Mouse (Mus musculus): ENCODE measurements around the gene Gpx3. TPM values are rescaled to one million over a fixed set of nuclear protein-coding genes. Genes with fewer than 3 reads are reported as not detected.
A peak's percentile ranks its signal among the peaks of the same experiment; 100 is the strongest.

Gpx3 gene
- polyA plus RNA-seq, 1 experiment from 2014 or later, result 144 TPM

DNA sequence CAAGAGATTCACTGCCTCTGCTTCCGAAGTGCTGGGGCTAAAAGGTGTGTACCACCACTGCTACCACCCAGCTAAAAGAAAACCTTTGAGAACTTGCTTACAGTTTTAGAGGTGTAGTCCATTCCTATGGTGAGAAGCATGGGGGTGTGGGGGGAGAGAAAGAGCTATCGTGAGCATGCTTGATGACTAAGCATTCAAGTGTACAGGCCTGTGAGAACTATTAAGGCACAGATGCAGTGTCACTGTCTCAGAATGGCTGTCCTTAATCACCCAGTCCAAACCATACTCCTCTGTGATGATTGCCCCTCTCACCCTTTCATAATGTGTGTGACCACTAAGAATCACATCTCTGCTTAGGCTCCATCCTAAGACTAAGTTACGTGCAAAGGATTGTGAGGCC lies 32.9 kb upstream of the Gpx3 start:
- 80% methylated on average over 3 of the region's 3 CpGs for WGBS
- no peaks in the 10 kb centered on the region for H3K27me3 ChIP-seq (ENCODE audit: insufficient read depth, low read length)

DNA sequence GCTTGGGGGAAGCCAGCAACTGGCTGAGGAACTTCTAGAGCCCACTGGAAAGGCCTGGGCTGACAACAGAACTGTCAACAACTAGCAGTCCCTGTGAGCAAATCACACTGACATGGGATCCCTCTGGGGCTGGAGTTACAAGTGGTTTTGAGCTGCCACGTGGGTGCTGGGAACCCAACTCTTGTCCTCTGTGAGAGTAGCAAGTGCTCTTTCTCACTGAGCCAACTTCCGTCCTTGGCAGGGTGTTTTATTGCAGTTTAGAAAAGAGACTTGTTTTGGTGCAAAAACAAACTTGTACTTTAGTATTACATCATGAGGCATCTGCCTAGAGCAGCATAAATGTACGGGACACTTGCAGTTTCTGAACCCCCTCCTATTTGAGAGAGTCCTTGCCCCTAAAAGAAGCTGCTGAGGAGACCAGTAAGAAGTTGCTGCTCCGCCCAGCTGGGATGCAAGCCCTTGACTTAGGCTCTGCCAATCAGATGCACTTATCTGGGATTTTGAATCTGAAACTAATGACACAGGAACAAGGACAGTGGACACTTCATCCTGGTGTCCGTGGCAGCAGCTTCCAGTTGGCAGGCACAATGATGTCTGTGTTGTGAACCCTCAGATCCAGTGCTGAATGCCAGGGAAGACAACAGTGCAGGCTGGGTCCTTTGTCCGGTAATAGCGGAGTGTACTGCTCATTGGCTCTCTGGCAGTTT lies 30.3 kb upstream of the Gpx3 start:
- DNase-seq, result no peak
- 78% methylated on average over 7 of the region's 7 CpGs for WGBS
- H3K4me1 ChIP-seq (ENCODE audit: insufficient read depth), result 0 out of 2 replicates have a peak, but pooled peaks cover 7% of the 10 kb centered on the region
- no peaks in the 10 kb centered on the region for H3K9me3 ChIP-seq (ENCODE audit: low read depth, low read length)
- H3K9ac ChIP-seq, result no peak overlapping the region
- no peak for TF ChIP-seq CTCF (IDR thresholded peaks at IDR 0.05; ENCODE audit: low read depth)
- H3K27me3 ChIP-seq (ENCODE audit: insufficient read depth, low read length), result no peaks in the 10 kb centered on the region
- H3K36me3 ChIP-seq (ENCODE audit: insufficient read depth), result peaks cover 55% of the 10 kb centered on the region
- ATAC-seq (ENCODE audit: insufficient read depth), result no peak
- H3K4me3 ChIP-seq (ENCODE audit: low read depth, low read length), result no peak overlapping the region
- H3K4me2 ChIP-seq, result no peak overlapping the region
- H3K27ac ChIP-seq (ENCODE audit: low read depth), result no peak overlapping the region

More for the DNA sequence above, 32.9 kb upstream of the Gpx3 start:
- Histone ChIP-seq H3K4me1 (ENCODE audit: insufficient read depth) (0 out of 2 replicates have a peak, but pooled peaks cover 7% of the 10 kb centered on the region), H3K27ac (ENCODE audit: low read depth) (no peak overlapping the region), H3K4me3 (ENCODE audit: low read depth, low read length) (no peak overlapping the region), H3K9me3 (ENCODE audit: low read depth, low read length) (no peaks in the 10 kb centered on the region), H3K36me3 (ENCODE audit: insufficient read depth) (peaks cover 53% of the 10 kb centered on the region), H3K9ac (no peak overlapping the region), H3K4me2 (no peak overlapping the region)
- DNase-seq (no peak), ATAC-seq (ENCODE audit: insufficient read depth) (no peak)
- no peak for TF ChIP-seq CTCF (IDR thresholded peaks at IDR 0.05; ENCODE audit: low read depth)

DNA sequence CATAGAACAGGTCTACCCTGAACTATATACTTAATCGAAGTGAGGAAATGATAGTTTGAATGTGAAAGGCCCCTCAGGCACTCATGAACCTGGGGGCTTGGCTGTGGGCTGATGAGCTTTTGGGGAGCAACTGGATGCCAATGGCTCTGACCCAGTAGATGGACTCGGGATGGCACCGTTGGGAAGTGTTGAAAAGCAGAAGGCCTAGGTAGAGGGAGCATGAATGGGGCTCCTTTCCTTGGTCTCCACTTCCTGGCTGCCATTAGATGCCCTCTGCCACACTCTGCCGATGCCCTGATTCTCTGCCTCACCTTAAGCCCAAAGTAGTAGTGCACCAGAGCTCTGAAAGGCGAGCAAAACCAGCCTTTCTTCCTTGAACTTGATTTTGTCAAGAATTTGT lies 26.2 kb upstream of the Gpx3 start:
- Histone ChIP-seq H3K9me3 (ENCODE audit: low read depth, low read length) (no peaks in the 10 kb centered on the region), H3K36me3 (ENCODE audit: insufficient read depth) (peaks cover 35% of the 10 kb centered on the region), H3K27ac (ENCODE audit: low read depth) (no peak overlapping the region), H3K4me1 (ENCODE audit: insufficient read depth) (no peaks in the 10 kb centered on the region), H3K4me2 (no peak overlapping the region), H3K4me3 (ENCODE audit: low read depth, low read length) (no peak overlapping the region), H3K27me3 (ENCODE audit: insufficient read depth, low read length) (no peaks in the 10 kb centered on the region), H3K9ac (no peak overlapping the region)
- no peak for ATAC-seq (ENCODE audit: insufficient read depth)
- DNase-seq, result no peak
- no peak for TF ChIP-seq CTCF (IDR thresholded peaks at IDR 0.05; ENCODE audit: low read depth)
- 84% methylated on average over 5 of the region's 5 CpGs for WGBS

- DNase-seq (no peak), ATAC-seq (ENCODE audit: insufficient read depth) (no peak)
- Histone ChIP-seq H3K4me2 (no peak overlapping the region), H3K36me3 (ENCODE audit: insufficient read depth) (peaks cover 6% of the 10 kb centered on the region; the same call in 1 of the 2 replicates), H3K9ac (no peak overlapping the region), H3K9me3 (ENCODE audit: low read depth, low read length) (no peaks in the 10 kb centered on the region), H3K27ac (ENCODE audit: low read depth) (no peak overlapping the region), H3K27me3 (ENCODE audit: insufficient read depth, low read length) (no peaks in the 10 kb centered on the region), H3K4me3 (ENCODE audit: low read depth, low read length) (no peak overlapping the region), H3K4me1 (ENCODE audit: insufficient read depth) (no peaks in the 10 kb centered on the region; the same call in 1 of the 2 replicates)
- WGBS, result 69% methylated on average over 6 of the region's 6 CpGs
- no peak for TF ChIP-seq CTCF (IDR thresholded peaks at IDR 0.05; ENCODE audit: low read depth)
Observed at GRCm38 (mm10) chr11:54878893-54879292, 23.4 kb upstream of the Gpx3 start.

DNA sequence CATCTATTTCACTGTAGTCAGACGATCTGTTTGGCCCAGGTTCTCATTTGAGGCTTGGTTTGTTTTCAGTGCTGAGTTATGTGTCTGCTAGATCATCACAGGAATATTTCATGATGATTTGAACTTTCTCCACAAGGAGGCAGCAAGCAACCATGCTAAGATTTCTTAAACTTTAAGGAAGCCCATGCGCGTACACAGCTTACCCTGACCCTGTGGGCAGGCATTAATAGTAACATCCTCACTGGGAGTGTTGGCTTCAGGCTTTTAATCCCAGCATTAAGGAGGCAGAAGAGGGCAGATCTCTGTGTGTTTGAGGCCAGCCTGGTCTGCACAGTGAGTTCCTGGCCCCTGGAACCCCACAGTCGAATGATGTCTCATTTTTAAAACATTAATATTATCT lies 22.8 kb upstream of the Gpx3 start:
- Histone ChIP-seq H3K9me3 (ENCODE audit: low read depth, low read length) (no peaks in the 10 kb centered on the region), H3K4me1 (ENCODE audit: insufficient read depth) (no peaks in the 10 kb centered on the region; the same call in 1 of the 2 replicates), H3K4me3 (ENCODE audit: low read depth, low read length) (no peak overlapping the region), H3K27ac (ENCODE audit: low read depth) (no peak overlapping the region), H3K36me3 (ENCODE audit: insufficient read depth) (peaks cover under 1% of the 10 kb centered on the region; the same call in 1 of the 2 replicates), H3K27me3 (ENCODE audit: insufficient read depth, low read length) (no peaks in the 10 kb centered on the region), H3K9ac (no peak overlapping the region), H3K4me2 (no peak overlapping the region)
- WGBS, result 17% methylated on average over 4 of the region's 4 CpGs
- DNase-seq (peak; percentile 94), ATAC-seq (ENCODE audit: insufficient read depth) (peak; percentile 79)
- peak; percentile 86 for TF ChIP-seq CTCF (IDR thresholded peaks at IDR 0.05; ENCODE audit: low read depth)

DNA sequence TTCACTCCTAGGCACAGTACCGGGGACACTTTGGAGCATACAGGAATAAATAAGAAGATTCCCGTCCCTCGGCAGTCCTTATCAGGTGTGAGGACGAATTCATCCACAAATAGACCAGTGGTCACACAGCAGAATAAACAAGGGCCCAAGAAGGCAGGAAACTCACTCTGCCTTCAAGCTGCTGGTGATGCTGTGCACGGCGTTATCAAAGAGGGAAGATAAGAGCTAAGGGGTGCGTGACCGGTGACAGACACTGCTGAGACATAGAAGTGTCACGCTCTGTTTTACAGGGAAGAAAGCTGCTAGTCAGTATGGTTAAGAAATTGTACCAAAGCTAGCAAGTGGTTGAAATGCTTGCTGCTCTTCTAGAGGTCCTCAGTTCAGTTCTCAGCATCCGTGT lies 22.3 kb upstream of the Gpx3 start:
- Histone ChIP-seq H3K4me2 (no peak overlapping the region), H3K36me3 (ENCODE audit: insufficient read depth) (no peaks in the 10 kb centered on the region), H3K4me3 (ENCODE audit: low read depth, low read length) (no peak overlapping the region), H3K27ac (ENCODE audit: low read depth) (no peak overlapping the region), H3K27me3 (ENCODE audit: insufficient read depth, low read length) (no peaks in the 10 kb centered on the region), H3K9me3 (ENCODE audit: low read depth, low read length) (no peaks in the 10 kb centered on the region), H3K9ac (no peak overlapping the region), H3K4me1 (ENCODE audit: insufficient read depth) (no peaks in the 10 kb centered on the region; the same call in 1 of the 2 replicates)
- TF ChIP-seq CTCF (IDR thresholded peaks at IDR 0.05; ENCODE audit: low read depth), result no peak
- ATAC-seq (ENCODE audit: insufficient read depth) (peak; percentile 31; the same call in 1 of the 2 replicates), DNase-seq (peak; percentile 9)
- WGBS, result 24% methylated on average over 10 of the region's 10 CpGs

DNA sequence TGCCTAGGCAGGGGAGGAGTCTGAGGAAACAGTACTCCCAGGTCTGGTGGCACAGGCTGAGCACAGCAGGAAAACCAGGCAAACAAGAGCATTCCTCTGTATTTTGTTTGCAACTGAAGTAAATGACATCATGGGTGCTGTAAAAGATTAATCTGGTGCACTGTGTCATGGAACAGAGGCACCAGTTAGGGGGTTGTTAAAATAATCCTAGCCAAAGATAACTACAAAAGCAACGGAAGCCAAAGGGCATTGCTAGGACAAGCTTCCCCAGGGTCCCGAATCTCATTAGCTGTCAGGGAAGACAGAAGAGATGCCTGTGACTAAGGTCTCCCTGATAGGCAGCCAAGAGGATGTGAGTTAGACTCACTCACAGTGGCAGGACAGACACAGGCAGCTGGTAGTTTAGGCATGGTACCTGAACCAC lies 21.2 kb upstream of the Gpx3 start:
- Histone ChIP-seq H3K27ac (ENCODE audit: low read depth) (peak overlapping the region; percentile 6; the same call in 1 of the 2 replicates), H3K4me1 (ENCODE audit: insufficient read depth) (no peaks in the 10 kb centered on the region; the same call in 1 of the 2 replicates), H3K36me3 (ENCODE audit: insufficient read depth) (no peaks in the 10 kb centered on the region), H3K4me2 (no peak overlapping the region), H3K9ac (no peak overlapping the region), H3K9me3 (ENCODE audit: low read depth, low read length) (no peaks in the 10 kb centered on the region), H3K4me3 (ENCODE audit: low read depth, low read length) (no peak overlapping the region), H3K27me3 (ENCODE audit: insufficient read depth, low read length) (no peaks in the 10 kb centered on the region)
- ATAC-seq (ENCODE audit: insufficient read depth) (no peak), DNase-seq (peak; percentile 42)
- no peak for TF ChIP-seq CTCF (IDR thresholded peaks at IDR 0.05; ENCODE audit: low read depth)
- WGBS, result 6% methylated on average over 2 of the region's 2 CpGs

All from lung, embryonic 14.5 days (tissue).